In the genomic region with DNA sequence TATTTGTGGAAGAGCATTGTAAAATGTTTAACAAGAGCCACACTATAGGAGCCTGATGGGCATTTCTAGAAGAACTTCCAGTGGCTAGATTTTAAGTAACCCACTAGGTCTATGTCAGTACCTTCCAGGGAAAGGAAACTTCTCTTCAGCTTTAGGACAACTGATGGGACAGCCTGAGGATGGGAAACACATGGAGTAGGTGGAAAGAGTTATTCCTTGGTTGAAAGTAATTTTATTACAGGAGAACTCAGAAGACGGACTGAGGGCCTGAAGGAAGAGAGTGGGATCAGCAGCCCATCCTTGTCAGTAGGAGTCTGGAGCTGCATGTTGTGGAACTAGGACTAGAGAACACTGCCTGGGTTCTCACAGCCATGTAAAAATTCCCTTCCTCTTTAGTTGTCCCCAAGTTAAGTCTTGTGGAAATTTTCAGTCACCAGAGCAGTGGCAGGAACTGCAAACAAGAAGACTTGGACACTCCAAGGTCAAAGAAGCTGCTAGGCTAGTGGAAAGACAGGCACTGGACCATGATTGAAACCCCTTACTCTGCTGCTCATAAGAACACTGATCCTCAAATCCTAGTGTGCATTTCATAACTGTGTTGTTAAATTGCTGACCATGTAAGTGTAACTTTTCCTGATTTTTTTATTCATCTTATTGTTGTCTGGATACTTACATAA, we compare ENCODE assay signal across 10 mouse cellular contexts. TPM values are rescaled to one million over a fixed set of nuclear protein-coding genes. Genes with fewer than 3 reads are reported as not detected.
A peak's percentile ranks its signal among the peaks of the same experiment; 100 is the strongest.
DNase-seq lines count a peak whose midpoint lies in the region; ATAC-seq lines count a peak whose summit lies in the region.
"Not testable (repeated sequence)": the region's sequence is repeated elsewhere in the genome, so short reads cannot be mapped to it uniquely, and the experiment has no call there.
"Had no signal": no experiment of that assay in that cellular context is flagged by ENCODE, and none has a peak within 500 bp of the region (broad histone marks: within the 10 kb centered on the region; RNA-seq: fewer than 3 reads in every experiment).

No protein-coding gene starts in this region.

- H3K9me3 ChIP-seq in embryonic facial prominence, embryonic 11.5 days (replicated peaks; ENCODE audit: control insufficient read depth, low read length) = peaks cover 28% of the 10 kb centered on the region
- peaks cover 36% of the 10 kb centered on the region for H3K9me3 ChIP-seq in hindbrain, embryonic 11.5 days (ENCODE audit: control insufficient read depth, low read length)
- peaks cover 64% of the 10 kb centered on the region for H3K9me3 ChIP-seq in kidney, embryonic 15.5 days (replicated peaks)
- H3K9me3 ChIP-seq in liver, embryonic 15.5 days (replicated peaks) = peaks cover 37% of the 10 kb centered on the region
- H3K9me3 ChIP-seq in midbrain, embryonic 12.5 days = peaks cover 60% of the 10 kb centered on the region
- H3K9me3 ChIP-seq in stomach, embryonic 15.5 days = peaks cover 38% of the 10 kb centered on the region

- H3K4me3 ChIP-seq in embryonic facial prominence, embryonic 11.5 days (ENCODE audit: low read depth, low read length); hindbrain, embryonic 11.5 days (ENCODE audit: low read depth, low read length); kidney, embryonic 15.5 days (replicated peaks); liver, embryonic 15.5 days (replicated peaks); midbrain, embryonic 12.5 days; stomach, embryonic 15.5 days (replicated peaks): not testable (repeated sequence)

- not testable (repeated sequence) for H3K9ac ChIP-seq in embryonic facial prominence, embryonic 11.5 days (replicated peaks; ENCODE audit: low read length); hindbrain, embryonic 11.5 days (ENCODE audit: low read depth, low read length); kidney, embryonic 15.5 days; liver, embryonic 15.5 days; midbrain, embryonic 12.5 days (replicated peaks); stomach, embryonic 15.5 days

- H3K27me3 ChIP-seq in embryonic facial prominence, embryonic 11.5 days (ENCODE audit: control insufficient read depth, insufficient read depth, low read length); hindbrain, embryonic 11.5 days (ENCODE audit: control insufficient read depth, insufficient read depth, low read length); kidney, embryonic 15.5 days; liver, embryonic 15.5 days; midbrain, embryonic 12.5 days; stomach, embryonic 15.5 days (replicated peaks): not testable (repeated sequence)

- not testable (repeated sequence) for H3K4me1 ChIP-seq in embryonic facial prominence, embryonic 11.5 days (ENCODE audit: control insufficient read depth, insufficient read depth, low read length); hindbrain, embryonic 11.5 days (replicated peaks; ENCODE audit: control insufficient read depth, insufficient read depth, low read length); kidney, embryonic 15.5 days; liver, embryonic 15.5 days (replicated peaks); midbrain, embryonic 12.5 days; stomach, embryonic 15.5 days

- H3K27ac ChIP-seq in embryonic facial prominence, embryonic 11.5 days (replicated peaks; ENCODE audit: low read depth, low read length); hindbrain, embryonic 11.5 days (ENCODE audit: low read depth, low read length); kidney, embryonic 15.5 days; liver, embryonic 15.5 days (replicated peaks); midbrain, embryonic 12.5 days (replicated peaks); stomach, embryonic 15.5 days: not testable (repeated sequence)

- not testable (repeated sequence) for H3K36me3 ChIP-seq in embryonic facial prominence, embryonic 11.5 days (replicated peaks; ENCODE audit: control insufficient read depth, insufficient read depth, low read depth, low read length); hindbrain, embryonic 11.5 days (ENCODE audit: control insufficient read depth, insufficient read depth, low read length); kidney, embryonic 15.5 days; liver, embryonic 15.5 days (replicated peaks); midbrain, embryonic 12.5 days; stomach, embryonic 15.5 days

- ATAC-seq in embryonic facial prominence, embryonic 11.5 days (replicated peaks; ENCODE audit: insufficient number of reproducible peaks, low FRiP score, low TSS enrichment, low read depth) = peak; percentile 57; the same call in 1 of the 2 replicates
- ATAC-seq in hindbrain, embryonic 11.5 days (ENCODE audit: low FRiP score) = peak; percentile 55
- peak; percentile 40 for ATAC-seq in kidney, embryonic 15.5 days (replicated peaks; ENCODE audit: low FRiP score)
- ATAC-seq in liver, embryonic 15.5 days (ENCODE audit: insufficient read depth) = peak; percentile 34; the same call in 1 of the 2 replicates
- ATAC-seq in midbrain, embryonic 12.5 days (ENCODE audit: low FRiP score, low read depth) = peak; percentile 52; the same call in 1 of the 2 replicates
- ATAC-seq in stomach, embryonic 15.5 days (ENCODE audit: insufficient read depth, low FRiP score, low read depth) = peak; percentile 48

- WGBS in embryonic facial prominence, embryonic 11.5 days = 50% methylated on average over 1 of the region's 1 CpGs
- 49% methylated on average over 1 of the region's 1 CpGs for WGBS in hindbrain, embryonic 11.5 days
- 30% methylated on average over 1 of the region's 1 CpGs for WGBS in kidney, embryonic 15.5 days
- 22% methylated on average over 1 of the region's 1 CpGs for WGBS in liver, embryonic 15.5 days (ENCODE audit: insufficient replicate concordance)
- WGBS in midbrain, embryonic 12.5 days = 21% methylated on average over 1 of the region's 1 CpGs
- WGBS in stomach, embryonic 15.5 days = 25% methylated on average over 1 of the region's 1 CpGs

- H3K4me2 ChIP-seq in embryonic facial prominence, embryonic 11.5 days (ENCODE audit: low read depth, low read length); hindbrain, embryonic 11.5 days (replicated peaks; ENCODE audit: low read depth, low read length); kidney, embryonic 15.5 days; liver, embryonic 15.5 days; midbrain, embryonic 12.5 days (replicated peaks); stomach, embryonic 15.5 days: not testable (repeated sequence)

- not testable (repeated sequence) for DNase-seq in embryonic facial prominence, embryonic 11.5 days (ENCODE audit: low spot score); hindbrain, embryonic 11.5 days (ENCODE audit: low spot score)
- DNase-seq in gastrocnemius, postnatal 4 days (ENCODE audit: low spot score in 2 of 2) = peak; percentile 19 to 22

RNA-seq across cellular contexts. Expression of a gene that starts 25.3 kb away (rescaled TPM):
- polyA plus RNA-seq in embryonic facial prominence, embryonic 11.5 days (2014; fragmentation: Nextera tagmentation; extraction: Ambion mirVana) = 0.31 TPM in 1 of 2 replicates, not detected in the other
- not detected for total RNA-seq in gastrocnemius, postnatal 4 days (2021)
- 0.22 TPM in 1 of 2 replicates, not detected in the other for polyA plus RNA-seq in hindbrain, embryonic 11.5 days (2014; fragmentation: Nextera tagmentation; extraction: Ambion mirVana)
- polyA plus RNA-seq in kidney, embryonic 15.5 days (2015; fragmentation: Nextera tagmentation; extraction: Ambion mirVana) = 0.33 TPM in 1 of 2 replicates, not detected in the other
- polyA plus RNA-seq in liver, embryonic 15.5 days (2015; fragmentation: Nextera tagmentation; extraction: Ambion mirVana) = 0.16 TPM in 1 of 2 replicates, not detected in the other
- not detected in 2 replicates for polyA plus RNA-seq in midbrain, embryonic 12.5 days (2016; fragmentation: Nextera tagmentation; extraction: Ambion mirVana)
- 0.15 TPM in 1 of 2 replicates, not detected in the other for polyA plus RNA-seq in stomach, embryonic 15.5 days (2015; fragmentation: Nextera tagmentation; extraction: Ambion mirVana)
- total RNA-seq: gastrocnemius, postnatal 36 days had no signal
- polyA plus RNA-seq: hindbrain, embryonic 16.5 days; midbrain, embryonic 15.5 days had no signal

RNA-seq across cellular contexts. Expression of a gene that starts 30.4 kb away (rescaled TPM):
- not detected in 2 replicates for polyA plus RNA-seq in embryonic facial prominence, embryonic 11.5 days (2014; fragmentation: Nextera tagmentation; extraction: Ambion mirVana)
- not detected for total RNA-seq in gastrocnemius, postnatal 4 days (2021)
- not detected in 2 replicates for polyA plus RNA-seq in hindbrain, embryonic 11.5 days (2014; fragmentation: Nextera tagmentation; extraction: Ambion mirVana)
- 0.23 and 0.31 TPM in 2 replicates for polyA plus RNA-seq in kidney, embryonic 15.5 days (2015; fragmentation: Nextera tagmentation; extraction: Ambion mirVana)
- not detected in 2 replicates for polyA plus RNA-seq in liver, embryonic 15.5 days (2015; fragmentation: Nextera tagmentation; extraction: Ambion mirVana)
- polyA plus RNA-seq in midbrain, embryonic 12.5 days (2016; fragmentation: Nextera tagmentation; extraction: Ambion mirVana) = not detected in 2 replicates
- 0.14 and 0.37 TPM in 2 replicates for polyA plus RNA-seq in stomach, embryonic 15.5 days (2015; fragmentation: Nextera tagmentation; extraction: Ambion mirVana)
- total RNA-seq: gastrocnemius, postnatal 36 days had no signal
